8 mouse cellular contexts compared by ENCODE assay signal in genomic region chr19:43879401-43880212, GRCm38 (mm10).
DNase-seq lines count a peak whose midpoint lies in the region; ATAC-seq and TF ChIP-seq lines count a peak whose summit lies in the region.

No protein-coding gene starts in this region.

- H3K27me3 ChIP-seq in C2C12 (ENCODE audit: control insufficient read depth, insufficient read depth, insufficient read length): no peaks in the 10 kb centered on the region
- H3K27me3 ChIP-seq in forebrain, embryonic 11.5 days (ENCODE audit: control insufficient read depth, insufficient read depth, low read length): no peaks in the 10 kb centered on the region
- H3K27me3 ChIP-seq in heart, embryonic 15.5 days: no peaks in the 10 kb centered on the region
- peaks cover 3% of the 10 kb centered on the region; the same call in 1 of the 2 replicates for H3K27me3 ChIP-seq in liver, postnatal 0 days (ENCODE audit: insufficient read depth, low read length)

- TF ChIP-seq POLR2A in brain, embryonic 14.5 days (IDR thresholded peaks at IDR 0.05; ENCODE audit: borderline replicate concordance, extremely low read depth, insufficient read depth, insufficient read length, poor library complexity, severe bottlenecking): no peak
- no peak for TF ChIP-seq POLR2A in olfactory bulb, adult 2 months (IDR thresholded peaks at IDR 0.05; ENCODE audit: insufficient read depth, low read depth, low read length)

- peak; percentile 89 for ATAC-seq in forebrain, embryonic 11.5 days (replicated peaks; ENCODE audit: low FRiP score)
- ATAC-seq in heart, embryonic 15.5 days (replicated peaks; ENCODE audit: insufficient number of reproducible peaks, insufficient read depth, low FRiP score, low read depth): peak; percentile 84
- peak; percentile 73 for ATAC-seq in liver, postnatal 0 days

- peaks cover 49% of the 10 kb centered on the region for H3K79me2 ChIP-seq in C2C12 (ENCODE audit: control insufficient read depth, insufficient read depth)

- peak overlapping the region; percentile 98 for H3ac ChIP-seq in C2C12 (ENCODE audit: control insufficient read depth, insufficient read length, low read depth)

- no peak for TF ChIP-seq EP300 in liver, postnatal 0 days (IDR thresholded peaks at IDR 0.05; ENCODE audit: low read depth)

- H3K36me3 ChIP-seq in C2C12 (ENCODE audit: control insufficient read depth, insufficient read depth): peaks cover 8% of the 10 kb centered on the region
- peaks cover 2% of the 10 kb centered on the region for H3K36me3 ChIP-seq in forebrain, embryonic 11.5 days (ENCODE audit: control insufficient read depth, insufficient read depth, low read length)
- H3K36me3 ChIP-seq in heart, embryonic 15.5 days: 0 out of 2 replicates have a peak, but pooled peaks cover 2% of the 10 kb centered on the region
- H3K36me3 ChIP-seq in liver, postnatal 0 days (replicated peaks; ENCODE audit: insufficient read depth, low read length): no peaks in the 10 kb centered on the region

- peak overlapping the region; percentile 87 for H3K27ac ChIP-seq in forebrain, embryonic 11.5 days (ENCODE audit: low read depth, low read length)
- H3K27ac ChIP-seq in heart, embryonic 15.5 days: peak overlapping the region; percentile 89
- peak overlapping the region; percentile 50 for H3K27ac ChIP-seq in liver, postnatal 0 days (ENCODE audit: low read depth)
- H3K27ac ChIP-seq in olfactory bulb, adult 2 months (ENCODE audit: insufficient read depth, low read depth, low read length): no peak overlapping the region

- TF ChIP-seq CTCF in C2C12 (IDR thresholded peaks at IDR 0.05; ENCODE audit: control insufficient read depth, insufficient read depth, insufficient read length): no peak
- TF ChIP-seq CTCF in brain, embryonic 14.5 days (IDR thresholded peaks at IDR 0.05; ENCODE audit: borderline replicate concordance, extremely low read depth, insufficient read depth, insufficient read length): no peak
- TF ChIP-seq CTCF in liver, postnatal 0 days (IDR thresholded peaks at IDR 0.05; ENCODE audit: low read depth): peak; percentile 27; the same call in 1 of the 2 replicates
- TF ChIP-seq CTCF in olfactory bulb, adult 2 months (IDR thresholded peaks at IDR 0.05; ENCODE audit: insufficient read depth, low read depth, low read length): no peak

- peak overlapping the region; percentile 37 for H3K4me3 ChIP-seq in C2C12 (ENCODE audit: insufficient read depth, poor library complexity, severe bottlenecking)
- peak overlapping the region; percentile 71 for H3K4me3 ChIP-seq in forebrain, embryonic 11.5 days (ENCODE audit: low read depth, low read length)
- H3K4me3 ChIP-seq in heart, embryonic 15.5 days: peak overlapping the region; percentile 73
- H3K4me3 ChIP-seq in liver, postnatal 0 days (ENCODE audit: low read depth, low read length): peak overlapping the region; percentile 48
- peak overlapping the region; percentile 56 for H3K4me3 ChIP-seq in olfactory bulb, adult 2 months (ENCODE audit: insufficient read depth, low read depth, low read length)

- peak overlapping the region; percentile 90 for H3K9ac ChIP-seq in forebrain, embryonic 11.5 days (ENCODE audit: low read length)
- H3K9ac ChIP-seq in heart, embryonic 15.5 days: peak overlapping the region; percentile 78
- peak overlapping the region; percentile 61 for H3K9ac ChIP-seq in liver, postnatal 0 days (replicated peaks)

- peaks cover 17% of the 10 kb centered on the region for H3K79me3 ChIP-seq in C2C12 (ENCODE audit: low read depth)

- 1% methylated on average over 41 of the region's 41 CpGs for WGBS in forebrain, embryonic 11.5 days
- WGBS in heart, embryonic 15.5 days: 1% methylated on average over 41 of the region's 41 CpGs
- 4% methylated on average over 41 of the region's 41 CpGs for WGBS in liver, postnatal 0 days (ENCODE audit: insufficient replicate concordance)
- 3% methylated on average over 41 of the region's 41 CpGs for WGBS in olfactory bulb, adult 2 months

- DNase-seq in brain, embryonic 14.5 days (ENCODE audit: low read depth): peak; percentile 95
- DNase-seq in forebrain, embryonic 11.5 days (ENCODE audit: low spot score): peak; percentile 94
- peak; percentile 63 to 80 for DNase-seq in kidney, postnatal 25 days
- peak; percentile 60 for DNase-seq in liver, postnatal 0 days
- no peak for DNase-seq in c-Kit-positive CD71-positive TER-119-positive erythroid progenitor cells, embryonic 14.5 days (ENCODE audit: low spot score)

- peak overlapping the region; percentile 62 for H3K4me2 ChIP-seq in forebrain, embryonic 11.5 days (ENCODE audit: low read depth, low read length, severe bottlenecking)
- H3K4me2 ChIP-seq in heart, embryonic 15.5 days: peak overlapping the region; percentile 81
- H3K4me2 ChIP-seq in liver, postnatal 0 days (ENCODE audit: low read depth, low read length): peak overlapping the region; percentile 75

- peaks cover 2% of the 10 kb centered on the region; the same call in 1 of the 2 replicates for H3K9me3 ChIP-seq in forebrain, embryonic 11.5 days (ENCODE audit: control insufficient read depth, low read length)
- no peaks in the 10 kb centered on the region; the same call in 1 of the 2 replicates for H3K9me3 ChIP-seq in heart, embryonic 15.5 days (replicated peaks)
- H3K9me3 ChIP-seq in liver, postnatal 0 days (ENCODE audit: low read length): no peaks in the 10 kb centered on the region

- peaks cover 12% of the 10 kb centered on the region for H3K4me1 ChIP-seq in forebrain, embryonic 11.5 days (replicated peaks; ENCODE audit: control insufficient read depth, insufficient read depth, low read length)
- H3K4me1 ChIP-seq in heart, embryonic 15.5 days (replicated peaks): peaks cover 34% of the 10 kb centered on the region
- H3K4me1 ChIP-seq in liver, postnatal 0 days (ENCODE audit: insufficient read depth): peaks cover 12% of the 10 kb centered on the region
- H3K4me1 ChIP-seq in olfactory bulb, adult 2 months (ENCODE audit: control insufficient read depth, insufficient read depth, low read length): peaks cover 18% of the 10 kb centered on the region; the same call in 1 of the 2 replicates

TF ChIP-seq in C2C12, 6 proteins besides CTCF, POLR2A, EP300 and RAD21:
- no peak for TF ChIP-seq MYOD1 (IDR thresholded peaks at IDR 0.05; ENCODE audit: control insufficient read depth, insufficient read length, low read depth)
- TF ChIP-seq MYOG (IDR thresholded peaks at IDR 0.05; ENCODE audit: control insufficient read depth, extremely low read depth, insufficient read length): no peak
- TF ChIP-seq FOSL1 (IDR thresholded peaks at IDR 0.05; ENCODE audit: insufficient read depth, low read length, poor library complexity, severe bottlenecking): no peak
- TF ChIP-seq MAX (IDR thresholded peaks at IDR 0.05): no peak
- no peak for TF ChIP-seq CEBPB (IDR thresholded peaks at IDR 0.05; ENCODE audit: low read depth)
- no peak for TF ChIP-seq USF1 (IDR thresholded peaks at IDR 0.05; ENCODE audit: low read depth)
